Mouse (Mus musculus) regulatory T cell (primary cell): Measurements from ENCODE around the gene Bcl3.

ENCODE experiments used
- in situ Hi-C: fragments of 300-600 bp; cut with MboI, MseI; formaldehyde crosslinking; loops from one replicate; pipeline ENCODE4 v1.15.1; 2025; ENCODE audit warnings: high pct_unique_total_duplicates

Gene Bcl3

GRCm38 (mm10) chr7:19769434-19770374 lies 52.9 kb downstream of the Bcl3 start:
- in situ Hi-C loops: no loop called here

- in situ Hi-C loops: no loop called here
Measured at GRCm38 (mm10) chr7:19769001-19769400, 53.6 kb downstream of the Bcl3 start.

- in situ Hi-C loops: no loop called here
Measured at GRCm38 (mm10) chr7:19768251-19768650, 54.3 kb downstream of the Bcl3 start.

- in situ Hi-C loops: no loop called here
Measured at GRCm38 (mm10) chr7:19764581-19764980, 58.0 kb downstream of the Bcl3 start.

- in situ Hi-C loops: no loop called here
Measured at GRCm38 (mm10) chr7:19763829-19764477, 58.6 kb downstream of the Bcl3 start.

GRCm38 (mm10) chr7:19762283-19762682 lies 60.3 kb downstream of the Bcl3 start:
- in situ Hi-C loops: no loop called here

GRCm38 (mm10) chr7:19760021-19760420 lies 62.5 kb downstream of the Bcl3 start:
- in situ Hi-C loops: no loop called here

- in situ Hi-C loops: no loop called here
Measured at GRCm38 (mm10) chr7:19758623-19759022, 63.9 kb downstream of the Bcl3 start.
